Mouse (Mus musculus): Measurements from ENCODE around the gene Fsip1. TPM values are rescaled to one million over a fixed set of nuclear protein-coding genes. Genes with fewer than 3 reads are reported as not detected.
"Not testable (repeated sequence)": the region's sequence is repeated elsewhere in the genome, so short reads cannot be mapped to it uniquely, and the experiment has no call there.

Gene Fsip1
- polyA plus RNA-seq, 1 experiment, result 0.93 TPM

- no peak overlapping the region for H3K27ac ChIP-seq (ENCODE audit: insufficient read depth, low read length)
- no peak overlapping the region for H3K4me3 ChIP-seq (ENCODE audit: insufficient read depth, low read length)
- TF ChIP-seq CTCF (IDR thresholded peaks at IDR 0.05; ENCODE audit: borderline replicate concordance, insufficient read depth, low read length) (no peak), POLR2A (IDR thresholded peaks at IDR 0.05; ENCODE audit: low read depth, low read length) (no peak)
- peaks cover 16% of the 10 kb centered on the region for H3K4me1 ChIP-seq (ENCODE audit: control insufficient read depth, insufficient read depth, low read length)
Observed at GRCm38 (mm10) chr2:118293583-118293982, 36.8 kb upstream of the Fsip1 start.

- Histone ChIP-seq H3K27ac (ENCODE audit: insufficient read depth, low read length) (peak overlapping the region; percentile 90), H3K4me1 (ENCODE audit: control insufficient read depth, insufficient read depth, low read length) (peaks cover 10% of the 10 kb centered on the region)
- not testable (repeated sequence) for H3K4me3 ChIP-seq (ENCODE audit: insufficient read depth, low read length)
Observed at GRCm38 (mm10) chr2:118289066-118289460, 32.3 kb upstream of the Fsip1 start.

GRCm38 (mm10) chr2:118288326-118289065 is 31.7 kb upstream of the Fsip1 start:
- Histone ChIP-seq H3K27ac (ENCODE audit: insufficient read depth, low read length) (peak overlapping the region; percentile 90), H3K4me3 (ENCODE audit: insufficient read depth, low read length) (no peak overlapping the region), H3K4me1 (ENCODE audit: control insufficient read depth, insufficient read depth, low read length) (peaks cover 10% of the 10 kb centered on the region)
- no peak for TF ChIP-seq CTCF (IDR thresholded peaks at IDR 0.05; ENCODE audit: borderline replicate concordance, insufficient read depth, low read length)

GRCm38 (mm10) chr2:118287678-118288077 is 30.9 kb upstream of the Fsip1 start:
- H3K27ac ChIP-seq (ENCODE audit: insufficient read depth, low read length), result peak overlapping the region; percentile 90
- H3K4me1 ChIP-seq (ENCODE audit: control insufficient read depth, insufficient read depth, low read length), result peaks cover 10% of the 10 kb centered on the region
- TF ChIP-seq CTCF (IDR thresholded peaks at IDR 0.05; ENCODE audit: borderline replicate concordance, insufficient read depth, low read length) (no peak), POLR2A (IDR thresholded peaks at IDR 0.05; ENCODE audit: low read depth, low read length) (no peak)
- no peak overlapping the region for H3K4me3 ChIP-seq (ENCODE audit: insufficient read depth, low read length)

GRCm38 (mm10) chr2:118282467-118282866 is 25.7 kb upstream of the Fsip1 start:
- TF ChIP-seq POLR2A (IDR thresholded peaks at IDR 0.05; ENCODE audit: low read depth, low read length) (no peak), CTCF (IDR thresholded peaks at IDR 0.05; ENCODE audit: borderline replicate concordance, insufficient read depth, low read length) (no peak)
- Histone ChIP-seq H3K27ac (ENCODE audit: insufficient read depth, low read length) (no peak overlapping the region), H3K4me1 (ENCODE audit: control insufficient read depth, insufficient read depth, low read length) (peaks cover 6% of the 10 kb centered on the region), H3K4me3 (ENCODE audit: insufficient read depth, low read length) (no peak overlapping the region)

GRCm38 (mm10) chr2:118278249-118278648 is 21.5 kb upstream of the Fsip1 start:
- TF ChIP-seq CTCF (IDR thresholded peaks at IDR 0.05; ENCODE audit: borderline replicate concordance, insufficient read depth, low read length), result no peak
- TF ChIP-seq POLR2A (IDR thresholded peaks at IDR 0.05; ENCODE audit: low read depth, low read length), result no peak

GRCm38 (mm10) chr2:118271606-118272005 is 14.8 kb upstream of the Fsip1 start:
- Histone ChIP-seq H3K4me3 (ENCODE audit: insufficient read depth, low read length) (no peak overlapping the region), H3K4me1 (ENCODE audit: control insufficient read depth, insufficient read depth, low read length) (no peaks in the 10 kb centered on the region), H3K27ac (ENCODE audit: insufficient read depth, low read length) (no peak overlapping the region)
- TF ChIP-seq POLR2A (IDR thresholded peaks at IDR 0.05; ENCODE audit: low read depth, low read length) (no peak), CTCF (IDR thresholded peaks at IDR 0.05; ENCODE audit: borderline replicate concordance, insufficient read depth, low read length) (no peak)

More at GRCm38 (mm10) chr2:118278249-118278648, 21.5 kb upstream of the Fsip1 start:
- no peak overlapping the region for H3K4me3 ChIP-seq (ENCODE audit: insufficient read depth, low read length)
- H3K27ac ChIP-seq (ENCODE audit: insufficient read depth, low read length), result no peak overlapping the region
- no peaks in the 10 kb centered on the region for H3K4me1 ChIP-seq (ENCODE audit: control insufficient read depth, insufficient read depth, low read length)

- no peaks in the 10 kb centered on the region for H3K4me1 ChIP-seq (ENCODE audit: control insufficient read depth, insufficient read depth, low read length)
- no peak overlapping the region for H3K27ac ChIP-seq (ENCODE audit: insufficient read depth, low read length)
- TF ChIP-seq POLR2A (IDR thresholded peaks at IDR 0.05; ENCODE audit: low read depth, low read length) (no peak), CTCF (IDR thresholded peaks at IDR 0.05; ENCODE audit: borderline replicate concordance, insufficient read depth, low read length) (no peak)
- no peak overlapping the region for H3K4me3 ChIP-seq (ENCODE audit: insufficient read depth, low read length)
Observed at GRCm38 (mm10) chr2:118270213-118270612, 13.4 kb upstream of the Fsip1 start.

GRCm38 (mm10) chr2:118263914-118264201 is 7.1 kb upstream of the Fsip1 start:
- no peak overlapping the region for H3K27ac ChIP-seq (ENCODE audit: insufficient read depth, low read length)
- TF ChIP-seq POLR2A (IDR thresholded peaks at IDR 0.05; ENCODE audit: low read depth, low read length) (no peak), CTCF (IDR thresholded peaks at IDR 0.05; ENCODE audit: borderline replicate concordance, insufficient read depth, low read length) (no peak)
- H3K4me3 ChIP-seq (ENCODE audit: insufficient read depth, low read length), result no peak overlapping the region
- no peaks in the 10 kb centered on the region for H3K4me1 ChIP-seq (ENCODE audit: control insufficient read depth, insufficient read depth, low read length)

GRCm38 (mm10) chr2:118263151-118263913 is 6.6 kb upstream of the Fsip1 start:
- no peaks in the 10 kb centered on the region for H3K4me1 ChIP-seq (ENCODE audit: control insufficient read depth, insufficient read depth, low read length)
- H3K4me3 ChIP-seq (ENCODE audit: insufficient read depth, low read length), result no peak overlapping the region
- TF ChIP-seq POLR2A (IDR thresholded peaks at IDR 0.05; ENCODE audit: low read depth, low read length) (no peak), CTCF (IDR thresholded peaks at IDR 0.05; ENCODE audit: borderline replicate concordance, insufficient read depth, low read length) (no peak)
- no peak overlapping the region for H3K27ac ChIP-seq (ENCODE audit: insufficient read depth, low read length)
